Mouse (Mus musculus) kidney, adult 2 months (tissue): ENCODE data around the gene Tcte1. TPM values are rescaled to one million over a fixed set of nuclear protein-coding genes. Genes with fewer than 3 reads are reported as not detected.

Experiments
- DNase-seq: peaks from one replicate; pipeline ENCODE4 v3.0.0; 2021
- H3K27ac ChIP-seq: fragments of 200-500 bp; 2 replicates; pipeline ENCODE4 v1.5.1; 2012; ENCODE audit warnings: low read depth, low read length, control low read depth, inconsistent platforms; ENCODE audit not compliant: insufficient read depth
- H3K27me3 ChIP-seq: fragments of 200-500 bp; replicated peaks from 2 replicates; pipeline ENCODE4 v1.6.1; 2012; ENCODE audit warnings: mild to moderate bottlenecking, moderate library complexity, low read length, inconsistent platforms; ENCODE audit not compliant: control insufficient read depth, insufficient read depth
- H3K36me3 ChIP-seq: fragments of 200-500 bp; 2 replicates; pipeline ENCODE4 v1.6.1; 2012; ENCODE audit warnings: mild to moderate bottlenecking, moderate library complexity, low read length, inconsistent platforms; ENCODE audit not compliant: control insufficient read depth, insufficient read depth
- H3K4me1 ChIP-seq: fragments of 200-500 bp; 2 replicates; pipeline ENCODE4 v1.6.1; 2011; ENCODE audit warnings: low read length; ENCODE audit not compliant: control insufficient read depth, insufficient read depth
- H3K4me3 ChIP-seq: fragments of 200-500 bp; 2 replicates; pipeline ENCODE4 v1.5.1; 2011; ENCODE audit warnings: mild to moderate bottlenecking, low read depth, low read length, control low read depth; ENCODE audit not compliant: insufficient read depth
- CTCF ChIP-seq: fragments of 200-500 bp; conservative IDR thresholded peaks from 2 replicates; pipeline ENCODE4 v1.5.1; 2011; ENCODE audit warnings: low read depth, mild to moderate bottlenecking, control low read depth, low read length, moderate library complexity, mixed read lengths; ENCODE audit not compliant: insufficient read depth, insufficient read length
- POLR2A ChIP-seq: fragments of 200-500 bp; IDR thresholded peaks from one replicate; pipeline ENCODE4 v1.6.1; 2011; ENCODE audit warnings: low read depth, low read length, control low read depth
- WGBS: fragments of 180-500 bp; shearing (Covaris S2); methylation state at CpG from one replicate; pipeline ENCODE4 v1.1.7; 2018; 5-methylcytosine and 5-hydroxymethylcytosine counted together
- polyA plus RNA-seq: library from polyadenylated mRNA; depleted of rRNA; stranded (reverse); fragments of >200 nt; gene quantifications from 2 replicates; pipeline ENCODE4 v1.2.3, GENCODE M21; 2012

The Tcte1 gene
- polyA plus RNA-seq, 1 experiment = 0.09 TPM

- no peak for DNase-seq
- WGBS = 72% methylated on average over 15 of the region's 15 CpGs
- H3K4me3 ChIP-seq = no peak overlapping the region
- H3K36me3 ChIP-seq = no peaks in the 10 kb centered on the region
- TF ChIP-seq POLR2A = no peak
- TF ChIP-seq CTCF = no peak
- H3K4me1 ChIP-seq = no peaks in the 10 kb centered on the region
- H3K27ac ChIP-seq = no peak overlapping the region
- no peaks in the 10 kb centered on the region for H3K27me3 ChIP-seq
Observed at GRCm38 (mm10) chr17:45515204-45515726, 8.0 kb upstream of the Tcte1 start.

DNA sequence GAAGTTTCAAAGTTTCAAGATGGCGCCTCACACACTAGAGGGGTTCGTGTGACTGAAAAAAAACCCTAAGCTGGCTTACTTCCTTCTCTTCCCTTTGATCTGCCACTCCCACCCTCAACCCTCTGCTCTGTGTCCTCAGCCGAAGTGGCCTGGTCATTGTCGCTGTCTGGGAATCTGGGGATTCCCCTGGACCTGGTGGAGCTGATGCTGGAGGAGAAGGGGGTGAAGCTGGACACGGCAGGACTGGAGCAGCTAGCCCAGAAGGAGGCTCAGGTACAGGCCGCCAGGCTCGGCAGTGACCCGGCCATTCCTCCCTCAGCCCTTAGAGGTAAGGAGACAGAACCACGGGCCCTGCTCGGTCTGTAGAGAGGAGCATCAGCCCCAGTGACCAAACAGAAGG is 7.4 kb upstream of the Tcte1 start:
- no peaks in the 10 kb centered on the region for H3K36me3 ChIP-seq
- no peak overlapping the region for H3K4me3 ChIP-seq
- WGBS = 86% methylated on average over 10 of the region's 10 CpGs
- no peak for DNase-seq
- TF ChIP-seq POLR2A (no peak), CTCF (no peak)
- no peaks in the 10 kb centered on the region for H3K27me3 ChIP-seq
- no peak overlapping the region for H3K27ac ChIP-seq
- H3K4me1 ChIP-seq = no peaks in the 10 kb centered on the region

DNA sequence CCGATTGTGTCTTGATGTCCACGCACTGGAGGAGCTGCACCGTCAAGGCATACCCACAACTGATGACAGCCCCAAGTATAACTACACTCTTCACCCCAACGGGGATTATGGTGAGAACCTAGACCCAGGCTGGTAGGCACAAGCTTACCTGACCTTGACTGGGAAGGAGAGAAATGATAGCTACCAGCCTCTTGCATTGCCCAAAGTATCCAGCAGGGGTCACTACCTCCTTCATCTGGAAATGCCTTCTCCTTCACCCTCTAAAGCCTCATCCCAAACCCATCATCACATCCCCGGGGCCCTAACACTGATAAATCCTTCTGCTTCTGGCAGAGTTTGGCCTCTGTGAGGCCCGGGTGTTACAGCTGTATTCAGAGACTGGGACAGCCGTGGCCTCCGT is 6.7 kb upstream of the Tcte1 start:
- peak; percentile 81 for TF ChIP-seq CTCF
- no peak for TF ChIP-seq POLR2A
- Histone ChIP-seq H3K36me3 (no peaks in the 10 kb centered on the region), H3K4me3 (no peak overlapping the region), H3K27ac (no peak overlapping the region), H3K4me1 (no peaks in the 10 kb centered on the region), H3K27me3 (no peaks in the 10 kb centered on the region)
- 39% methylated on average over 8 of the region's 8 CpGs for WGBS
- DNase-seq = peak; percentile 73

- DNase-seq = no peak
- TF ChIP-seq CTCF (no peak), POLR2A (no peak)
- WGBS = 95% methylated on average over 21 of the region's 21 CpGs
- H3K36me3 ChIP-seq = no peaks in the 10 kb centered on the region
- no peak overlapping the region for H3K4me3 ChIP-seq
- H3K27ac ChIP-seq = no peak overlapping the region
- H3K27me3 ChIP-seq = no peaks in the 10 kb centered on the region
- H3K4me1 ChIP-seq = no peaks in the 10 kb centered on the region
Observed at GRCm38 (mm10) chr17:45517135-45517534, 6.1 kb upstream of the Tcte1 start.

DNA sequence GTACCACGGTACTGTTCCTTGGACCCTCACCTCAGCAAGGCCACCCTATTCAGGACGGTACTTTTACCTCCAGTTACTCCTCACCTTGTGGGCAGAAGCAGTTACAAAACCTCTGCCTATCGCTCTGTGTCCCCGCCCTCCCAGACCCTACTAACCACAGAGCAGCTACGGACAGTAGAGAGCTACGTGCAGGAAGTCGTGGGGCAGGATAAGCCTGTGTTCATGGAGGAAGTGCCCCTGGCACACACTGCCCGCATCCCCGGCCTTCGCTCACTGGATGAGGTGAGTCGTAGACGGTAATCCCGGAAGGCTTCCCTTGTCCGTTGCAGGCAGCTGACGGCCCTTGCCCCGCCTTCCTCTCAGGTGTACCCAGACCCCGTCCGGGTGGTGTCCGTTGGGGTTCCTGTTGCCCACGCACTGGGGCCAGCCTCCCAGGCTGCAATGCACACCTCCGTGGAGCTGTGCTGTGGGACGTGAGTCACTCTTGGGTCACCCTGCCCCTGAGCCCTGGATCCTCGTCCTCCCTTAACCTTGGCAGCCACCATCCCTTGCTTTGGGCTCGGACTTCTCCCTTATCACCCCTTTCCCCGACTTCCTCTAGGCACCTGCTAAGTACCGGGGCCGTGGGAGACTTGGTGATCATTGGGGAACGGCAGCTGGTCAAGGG is 5.6 kb upstream of the Tcte1 start:
- TF ChIP-seq POLR2A (no peak), CTCF (no peak)
- DNase-seq = no peak
- no peaks in the 10 kb centered on the region for H3K4me1 ChIP-seq
- H3K36me3 ChIP-seq = no peaks in the 10 kb centered on the region
- 93% methylated on average over 28 of the region's 28 CpGs for WGBS
- no peaks in the 10 kb centered on the region for H3K27me3 ChIP-seq
- no peak overlapping the region for H3K4me3 ChIP-seq
- H3K27ac ChIP-seq = no peak overlapping the region

DNA sequence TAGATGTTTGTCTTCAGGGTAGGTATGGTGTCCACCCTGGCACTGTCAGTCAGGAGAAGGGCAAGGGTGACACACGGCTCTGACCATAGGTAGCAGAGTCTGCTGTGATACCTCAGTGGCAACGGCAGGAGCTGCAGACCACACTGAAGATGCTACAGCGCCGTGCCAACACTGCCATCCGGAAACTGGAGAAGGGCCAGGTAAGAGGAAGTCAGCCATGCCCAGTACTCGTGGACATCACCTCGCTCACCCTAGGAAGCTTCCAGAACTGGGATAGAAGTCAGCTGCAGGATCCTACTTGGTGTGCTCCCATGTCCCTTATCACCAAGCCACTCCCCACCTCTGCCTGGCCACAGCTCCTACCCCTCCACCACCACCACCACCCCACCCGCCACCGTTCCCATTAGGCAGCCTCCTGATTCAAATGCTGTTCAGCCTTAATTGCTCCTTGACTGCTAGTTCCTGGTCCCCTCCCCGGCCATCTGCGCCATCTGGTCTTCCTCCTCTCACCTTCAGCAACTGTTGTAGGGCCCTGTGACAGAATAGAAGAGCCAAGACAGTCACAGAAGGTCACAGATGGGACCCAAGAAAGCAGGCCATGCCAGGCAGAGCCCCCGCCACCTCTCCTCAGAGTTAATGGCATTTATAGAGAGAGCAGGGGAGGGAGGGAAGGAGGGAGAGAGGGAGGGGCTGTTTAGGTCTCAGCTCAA is 4.3 kb upstream of the Tcte1 start:
- no peak overlapping the region for H3K4me3 ChIP-seq
- no peaks in the 10 kb centered on the region for H3K27me3 ChIP-seq
- WGBS = 78% methylated on average over 12 of the region's 12 CpGs
- H3K27ac ChIP-seq = no peak overlapping the region
- H3K36me3 ChIP-seq = no peaks in the 10 kb centered on the region
- TF ChIP-seq CTCF = no peak
- TF ChIP-seq POLR2A = no peak
- no peaks in the 10 kb centered on the region for H3K4me1 ChIP-seq
- DNase-seq = no peak

GRCm38 (mm10) chr17:45520136-45520535 is 3.1 kb upstream of the Tcte1 start:
- DNase-seq = no peak
- TF ChIP-seq CTCF (no peak), POLR2A (no peak)
- Histone ChIP-seq H3K27me3 (no peaks in the 10 kb centered on the region), H3K4me1 (no peaks in the 10 kb centered on the region), H3K36me3 (no peaks in the 10 kb centered on the region), H3K4me3 (no peak overlapping the region), H3K27ac (no peak overlapping the region)
- WGBS = 82% methylated on average over 11 of the region's 11 CpGs
